Mouse (Mus musculus) WW6 (cell line): ENCODE results near the gene Chd3.
"Not testable (repeated sequence)": the region's sequence is repeated elsewhere in the genome, so short reads cannot be mapped to it uniquely, and the experiment has no call there.

ENCODE experiments used
- DNase-seq: peaks from one replicate; pipeline ENCODE4 v3.0.0-alpha.2; 2013; ENCODE audit warnings: low read depth, low spot score

Gene Chd3

DNA sequence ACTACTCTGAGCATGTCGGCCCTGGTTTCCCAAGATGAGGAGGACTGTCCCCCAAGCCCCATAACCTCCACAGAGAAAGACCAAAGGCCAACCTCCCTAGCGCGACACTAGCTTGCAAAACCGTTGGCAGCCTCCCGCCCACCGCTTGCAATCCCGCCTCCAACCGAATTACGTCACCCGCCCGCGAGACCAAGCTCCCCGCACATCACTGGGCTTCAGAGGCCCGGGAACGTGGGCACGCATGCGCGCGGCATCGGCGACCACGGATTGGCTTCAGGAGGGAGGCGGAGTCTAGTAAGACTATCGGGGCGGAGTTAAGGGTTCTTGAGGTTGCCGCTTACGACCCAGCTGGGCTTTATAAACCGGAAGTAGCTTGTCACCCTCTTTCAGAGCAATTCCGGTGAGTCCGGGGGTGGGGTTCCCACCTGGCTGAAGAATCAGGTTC lies 45.5 kb downstream of the Chd3 start, which contains the start of the genes Cntrob and Trappc1:
TSS of gene Cntrob (minus strand) at position 109 of the 445 bp plus-strand sequence.
TSS of gene Trappc1 (plus strand) at position 314 of the 445 bp plus-strand sequence.
- DNase-seq, result peak; percentile 99

DNA sequence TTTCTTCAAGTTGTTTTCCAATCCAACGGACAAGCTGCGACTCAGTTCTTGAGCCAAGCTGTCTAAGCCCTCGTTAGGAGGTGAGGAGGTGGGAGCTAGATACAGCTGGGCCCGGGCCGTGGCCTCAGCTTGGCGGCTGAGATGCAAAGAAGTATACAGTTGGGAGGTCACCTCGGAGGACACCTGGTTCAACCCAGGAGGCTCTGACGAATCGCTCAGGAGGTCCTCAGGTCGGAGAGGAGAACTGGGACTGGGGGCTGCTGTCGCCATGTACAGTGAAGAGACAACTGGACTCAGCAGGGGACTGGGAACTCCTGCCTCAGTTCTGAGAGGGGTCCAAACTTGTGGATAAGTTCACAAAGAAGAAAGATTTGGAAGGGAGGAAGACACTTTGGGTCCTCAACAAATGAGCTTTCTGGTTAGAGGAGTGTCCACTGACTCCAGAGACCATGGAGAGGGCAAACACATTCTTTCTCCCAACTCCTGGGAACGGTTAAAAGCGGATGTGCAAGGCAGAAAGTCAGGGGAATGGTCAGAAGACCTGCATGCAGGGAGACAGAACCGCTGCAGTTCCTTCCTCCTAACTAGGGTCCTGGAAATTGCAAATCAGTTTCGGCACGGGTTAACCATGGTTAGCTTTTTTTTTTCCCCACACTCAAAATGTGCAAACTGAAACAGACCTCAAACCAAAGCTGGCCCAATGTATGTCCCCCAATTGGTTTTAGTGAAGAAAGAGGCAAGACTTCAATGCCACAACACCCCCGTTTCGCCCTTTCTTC lies 46.3 kb downstream of the Chd3 start:
- no peak for DNase-seq

DNA sequence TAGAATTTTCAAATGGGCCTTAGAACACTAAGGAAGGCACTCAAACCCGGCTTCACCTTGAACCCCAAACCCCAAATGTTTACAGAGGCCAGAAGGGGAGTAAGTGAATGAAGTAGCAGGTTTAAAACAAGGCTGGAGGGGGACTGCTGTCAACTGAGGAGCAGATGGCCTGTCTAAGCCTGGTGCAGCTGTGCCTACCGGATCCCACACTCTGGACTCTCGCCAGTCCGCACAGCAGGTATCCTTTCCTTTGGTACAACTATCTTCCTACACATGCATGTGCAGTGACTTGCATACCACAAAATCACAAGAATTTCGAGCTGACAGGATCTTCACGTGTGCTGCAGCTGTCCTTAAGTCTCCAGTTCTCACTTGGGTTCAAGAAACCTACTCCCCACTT lies 47.2 kb downstream of the Chd3 start:
- no peak for DNase-seq

DNA sequence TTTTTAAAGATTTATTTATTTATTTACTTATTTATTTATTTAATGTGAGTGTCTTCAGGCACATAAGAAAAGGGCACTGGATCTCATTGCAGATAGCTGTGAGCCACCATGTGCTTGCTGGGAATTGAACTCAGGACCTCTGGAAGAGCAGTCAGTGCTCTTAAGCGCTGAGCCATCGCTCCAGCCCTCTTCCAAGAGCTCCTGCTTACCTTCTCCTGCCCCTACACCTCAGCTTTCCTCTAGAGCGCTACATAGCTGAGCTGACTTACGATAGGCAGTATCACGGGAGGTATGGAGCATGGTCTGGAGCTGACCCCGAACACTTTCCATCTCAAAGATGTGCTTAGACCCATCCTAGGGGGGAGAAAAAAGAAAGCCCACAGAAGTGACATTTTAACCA lies 47.6 kb downstream of the Chd3 start:
- no peak for DNase-seq

DNA sequence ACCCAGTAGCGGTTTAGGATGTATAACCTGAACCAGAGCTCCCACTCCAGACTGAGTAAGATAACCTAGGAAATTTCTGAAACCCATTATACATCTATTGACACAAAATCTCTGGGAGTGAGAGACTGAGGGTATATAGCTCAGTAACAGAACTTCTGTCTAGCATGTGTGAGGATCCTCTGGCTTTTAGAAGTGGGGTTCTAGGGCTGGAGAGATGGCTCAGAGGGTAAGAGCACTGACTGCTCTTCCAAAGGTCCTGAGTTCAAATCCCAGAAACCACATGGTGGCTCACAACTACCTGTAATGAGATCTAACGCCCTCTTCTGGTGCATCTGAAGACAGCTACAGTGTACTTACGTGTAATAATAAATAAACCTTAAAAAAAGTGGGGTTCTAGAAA lies 51.2 kb downstream of the Chd3 start:
- not testable (repeated sequence) for DNase-seq

DNA sequence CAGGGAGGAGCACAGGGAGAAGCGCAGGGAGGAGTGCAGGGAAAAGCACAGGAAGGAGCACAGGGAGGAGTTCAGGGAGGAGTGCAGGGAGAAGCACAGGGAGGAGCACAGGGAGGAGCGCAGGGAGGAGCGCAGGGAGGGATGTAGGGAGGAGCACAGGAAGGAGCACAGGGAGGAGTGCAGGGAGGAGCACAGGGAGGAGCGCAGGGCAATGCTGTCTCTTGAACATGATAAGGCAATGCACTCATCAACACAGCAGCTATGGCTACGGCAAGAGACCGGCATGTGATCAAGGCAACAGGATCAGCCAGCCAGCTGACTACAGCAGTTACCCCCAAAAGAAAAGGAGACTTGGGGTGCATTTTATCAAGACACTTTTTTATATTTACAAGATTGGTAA lies 52.8 kb downstream of the Chd3 start:
- DNase-seq, result no peak

DNA sequence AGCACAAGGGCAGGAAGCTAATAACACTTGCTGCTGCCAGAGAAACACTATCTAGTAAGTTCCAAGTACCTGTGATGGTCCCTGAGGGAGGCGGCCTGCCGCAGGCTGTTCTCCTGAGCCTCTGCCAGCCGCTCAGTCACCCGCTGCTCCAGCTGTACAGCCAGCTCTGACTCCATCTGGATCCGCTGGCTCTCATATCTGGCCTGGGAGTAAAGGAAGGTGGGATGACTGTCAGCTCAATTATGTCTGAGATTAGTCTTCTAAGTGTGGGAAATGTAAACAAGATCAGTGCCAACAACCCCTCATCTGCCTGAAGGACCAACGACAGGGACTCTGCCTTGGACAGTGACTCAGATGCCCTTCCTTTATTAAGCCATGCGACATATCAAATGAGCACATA lies 57.9 kb downstream of the Chd3 start:
- DNase-seq, result no peak

DNA sequence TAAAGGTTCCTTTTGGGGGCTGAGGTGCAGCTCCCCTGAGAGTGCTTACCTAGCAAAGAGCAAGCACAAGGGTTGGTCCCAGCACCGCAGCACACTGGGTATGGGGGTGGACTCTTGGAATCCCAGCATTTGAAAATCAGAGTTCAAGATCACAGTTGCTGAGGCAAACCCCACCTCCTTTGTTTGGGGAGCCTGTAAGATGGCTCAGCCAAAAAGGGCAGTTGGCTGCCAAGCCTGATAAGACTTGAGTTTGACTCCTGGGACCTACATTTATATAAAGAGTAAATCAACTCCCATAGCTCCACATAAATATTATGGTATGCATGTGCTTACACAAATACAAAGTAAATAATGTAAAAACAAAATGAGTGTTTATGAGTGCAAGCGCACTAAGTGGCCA lies 63.2 kb downstream of the Chd3 start:
- no peak for DNase-seq

DNA sequence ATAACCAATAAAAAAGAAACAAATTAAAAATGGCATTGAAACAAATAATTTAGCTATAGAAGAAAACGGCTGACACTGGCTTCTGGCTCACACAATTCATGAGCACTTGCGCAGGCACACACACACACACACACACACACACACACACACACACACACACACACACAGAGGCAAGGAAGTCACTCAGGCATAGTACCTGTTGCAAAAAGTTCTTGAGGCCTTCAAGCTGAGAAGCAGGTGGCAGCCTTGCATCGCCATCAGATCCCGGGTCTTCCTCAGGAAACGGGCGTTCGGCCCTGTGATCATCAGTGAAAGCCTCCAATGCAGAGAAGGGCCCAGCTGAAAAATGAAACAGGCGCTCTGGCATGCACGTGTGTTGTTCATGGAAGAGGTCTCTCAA lies 63.9 kb downstream of the Chd3 start:
- no peak for DNase-seq

DNA sequence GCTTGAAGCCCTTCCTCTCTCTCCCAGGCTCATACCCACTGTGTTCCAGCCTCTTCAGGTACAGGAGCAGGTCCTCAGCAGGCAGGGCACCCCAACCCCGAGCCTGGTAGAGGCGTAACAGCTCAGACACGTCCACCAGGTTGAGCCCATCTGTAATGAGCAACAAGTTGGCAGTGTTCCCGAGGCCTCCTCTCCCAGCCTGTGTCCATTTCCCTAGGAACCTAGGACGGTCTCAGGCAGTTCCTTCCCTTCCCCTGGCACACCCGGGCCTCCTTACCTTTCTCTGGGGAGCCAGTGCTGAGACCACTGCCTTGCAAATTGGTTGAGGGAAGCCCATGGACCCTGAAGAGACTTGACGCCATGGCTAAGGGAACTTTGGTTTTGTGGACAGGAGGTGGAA lies 66.4 kb downstream of the Chd3 start:
- DNase-seq, result no peak

DNA sequence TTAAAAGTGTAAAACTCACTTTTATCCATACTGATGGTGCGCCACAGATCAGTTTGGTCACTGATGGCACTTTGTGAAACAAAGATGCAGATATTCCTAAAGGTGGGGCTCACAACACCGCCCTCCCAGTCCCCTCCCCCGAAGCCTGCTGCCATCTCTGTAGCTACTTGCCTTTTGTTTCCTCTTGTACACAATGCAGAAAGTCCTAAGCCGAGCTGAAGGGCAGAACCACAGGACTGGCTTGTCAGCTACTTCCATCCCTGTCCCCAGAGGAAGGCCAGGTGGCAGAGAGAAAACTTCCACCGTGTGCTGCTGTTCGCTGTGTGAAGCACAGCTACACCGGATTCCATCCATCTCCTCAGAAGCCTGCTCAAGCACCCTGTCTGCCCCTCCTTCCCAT lies 71.0 kb downstream of the Chd3 start:
- no peak for DNase-seq

DNA sequence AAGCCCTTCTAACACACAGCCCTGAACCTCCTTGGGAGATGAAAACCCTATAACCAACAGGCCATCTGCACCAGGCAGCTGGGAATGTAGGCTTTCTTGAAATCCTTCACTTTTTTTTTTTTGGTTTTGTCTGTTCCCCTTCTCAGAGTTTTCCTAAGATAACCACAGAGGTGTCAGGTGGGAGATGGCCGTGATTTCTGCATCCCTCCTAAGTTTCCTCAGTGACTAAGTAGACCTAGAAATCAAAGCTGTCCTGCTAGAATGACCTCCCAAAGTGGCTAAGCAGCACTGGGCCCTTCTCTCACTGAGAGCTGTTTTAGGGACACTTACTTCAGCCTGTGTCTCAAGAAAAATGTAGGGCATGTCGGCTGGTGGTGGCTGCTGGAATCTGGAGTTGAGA lies 71.4 kb downstream of the Chd3 start:
- no peak for DNase-seq

DNA sequence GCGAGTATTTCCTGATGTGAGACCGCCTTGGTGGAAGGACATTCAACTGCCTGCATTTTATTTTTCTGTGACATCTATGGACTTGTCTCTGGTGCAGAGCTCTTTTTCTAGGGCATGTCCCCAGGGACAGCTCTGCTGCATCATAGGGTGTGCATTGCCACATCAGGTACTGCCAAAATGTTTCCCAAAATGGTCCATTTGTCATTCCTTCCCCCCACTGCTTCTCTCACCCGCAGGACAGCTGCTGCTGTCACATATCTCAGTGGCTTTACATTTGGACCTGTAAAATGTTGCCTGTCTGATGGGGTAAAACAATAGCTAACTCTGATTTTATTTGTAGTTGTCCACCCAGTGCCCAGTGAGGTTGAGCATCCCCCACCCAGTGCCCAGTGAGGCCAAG lies 73.9 kb downstream of the Chd3 start:
- no peak for DNase-seq
